Mouse (Mus musculus) NIH3T3 (cell line): ENCODE results near the gene Slc6a6.

Experiments
- DNase-seq: peaks from one replicate; pipeline ENCODE4 v3.0.0-alpha.2; 2012; ENCODE audit warnings: low read depth

Slc6a6 gene

GRCm38 (mm10) chr6:91669270-91669669 is 14.6 kb upstream of the Slc6a6 start:
- no peak for DNase-seq

GRCm38 (mm10) chr6:91670224-91670623 is 13.6 kb upstream of the Slc6a6 start:
- no peak for DNase-seq

- DNase-seq = peak; percentile 11
Measured at GRCm38 (mm10) chr6:91674757-91675350, 9.0 kb upstream of the Slc6a6 start.

- DNase-seq = peak; percentile 35
Measured at GRCm38 (mm10) chr6:91678506-91679094, 5.3 kb upstream of the Slc6a6 start.

GRCm38 (mm10) chr6:91679095-91679577 is 4.7 kb upstream of the Slc6a6 start:
- DNase-seq = peak; percentile 66

- no peak for DNase-seq
Measured at GRCm38 (mm10) chr6:91679716-91680115, 4.1 kb upstream of the Slc6a6 start.

- DNase-seq = peak; percentile 59
Measured at GRCm38 (mm10) chr6:91681841-91682240, 2.0 kb upstream of the Slc6a6 start.

- DNase-seq = peak; percentile 25
Measured at GRCm38 (mm10) chr6:91683121-91683520, 732 bp upstream of the Slc6a6 start.

GRCm38 (mm10) chr6:91684474-91684829 is 599 bp downstream of the Slc6a6 start:
- DNase-seq = peak; percentile 33

GRCm38 (mm10) chr6:91684831-91685532 is 1.1 kb downstream of the Slc6a6 start:
- peak; percentile 79 for DNase-seq

- no peak for DNase-seq
Measured at GRCm38 (mm10) chr6:91685533-91685883, 1.7 kb downstream of the Slc6a6 start.

GRCm38 (mm10) chr6:91685896-91686295 is 2.0 kb downstream of the Slc6a6 start:
- peak; percentile 22 for DNase-seq

GRCm38 (mm10) chr6:91686597-91686996 is 2.7 kb downstream of the Slc6a6 start:
- peak; percentile 82 for DNase-seq

- DNase-seq = no peak
Measured at GRCm38 (mm10) chr6:91688021-91688420, 4.2 kb downstream of the Slc6a6 start.

- peak; percentile 85 for DNase-seq
Measured at GRCm38 (mm10) chr6:91689231-91689630, 5.4 kb downstream of the Slc6a6 start.

GRCm38 (mm10) chr6:91690222-91690621 is 6.4 kb downstream of the Slc6a6 start:
- DNase-seq = no peak

GRCm38 (mm10) chr6:91690646-91691045 is 6.8 kb downstream of the Slc6a6 start:
- no peak for DNase-seq

GRCm38 (mm10) chr6:91691576-91691975 is 7.7 kb downstream of the Slc6a6 start:
- no peak for DNase-seq

GRCm38 (mm10) chr6:91693301-91693886 is 9.5 kb downstream of the Slc6a6 start:
- no peak for DNase-seq

GRCm38 (mm10) chr6:91694610-91695009 is 10.8 kb downstream of the Slc6a6 start:
- DNase-seq = no peak

- no peak for DNase-seq
Measured at GRCm38 (mm10) chr6:91698831-91699230, 15.0 kb downstream of the Slc6a6 start.

- DNase-seq = no peak
Measured at GRCm38 (mm10) chr6:91699482-91700200, 15.8 kb downstream of the Slc6a6 start.
